Mouse (Mus musculus) liver, embryonic 12.5 days (tissue): ENCODE measurements at regions not wholly inside any gene's neighbourhood (a gene's known extent, or its start where the extent isn't known, plus 50 kb on each side); places are given as distances from the start of the nearest gene placed in this dataset.

Experiments
- ATAC-seq: fragments of 200-750 bp; cut with Nextera tagmentation; 2 replicates; pipeline ENCODE4 v1.8.0; 2017; ENCODE audit warnings: moderate number of reproducible peaks, mild to moderate bottlenecking, moderate library complexity
- H3K27ac ChIP-seq: fragments of 300-500 bp; sonication (generic); 2 replicates; pipeline ENCODE4 v1.5.1; 2016; ENCODE audit warnings: mild to moderate bottlenecking
- H3K27me3 ChIP-seq: fragments of 300-500 bp; sonication (generic); replicated peaks from 2 replicates; pipeline ENCODE4 v1.6.1; 2016; ENCODE audit warnings: mild to moderate bottlenecking, moderate library complexity
- H3K36me3 ChIP-seq: fragments of 300-500 bp; sonication (generic); 2 replicates; pipeline ENCODE4 v1.6.1; 2016; ENCODE audit warnings: mild to moderate bottlenecking, moderate library complexity
- H3K4me1 ChIP-seq: fragments of 300-500 bp; sonication (generic); 2 replicates; pipeline ENCODE4 v1.6.1; 2016
- H3K4me2 ChIP-seq: fragments of 300-500 bp; sonication (generic); 2 replicates; pipeline ENCODE4 v1.6.1; 2016; ENCODE audit warnings: mild to moderate bottlenecking, moderate library complexity
- H3K4me3 ChIP-seq: fragments of 300-500 bp; sonication (generic); 2 replicates; pipeline ENCODE4 v1.5.1; 2016; ENCODE audit warnings: mild to moderate bottlenecking, moderate library complexity
- H3K9ac ChIP-seq: fragments of 300-500 bp; sonication (generic); 2 replicates; pipeline ENCODE4 v1.6.1; 2016; ENCODE audit warnings: mild to moderate bottlenecking, moderate library complexity
- H3K9me3 ChIP-seq: fragments of 300-500 bp; sonication (generic); replicated peaks from 2 replicates; pipeline ENCODE4 v1.6.1; 2016; ENCODE audit warnings: mild to moderate bottlenecking, moderate library complexity
- WGBS: fragments of 180-500 bp; shearing (Covaris S2); methylation state at CpG from one replicate; pipeline ENCODE4 v1.1.7; 2016; ENCODE audit not compliant: insufficient replicate concordance; 5-methylcytosine and 5-hydroxymethylcytosine counted together

- H3K27ac ChIP-seq, result no peak overlapping the region
- H3K4me3 ChIP-seq, result no peak overlapping the region
- 73% methylated on average over 3 of the region's 3 CpGs for WGBS
- H3K4me1 ChIP-seq, result no peaks in the 10 kb centered on the region
- no peaks in the 10 kb centered on the region for H3K9me3 ChIP-seq
- ATAC-seq, result no peak
- H3K36me3 ChIP-seq, result no peaks in the 10 kb centered on the region
- H3K27me3 ChIP-seq, result no peaks in the 10 kb centered on the region
- no peak overlapping the region for H3K4me2 ChIP-seq
- no peak overlapping the region for H3K9ac ChIP-seq
Measured at GRCm38 (mm10) chr9:52591188-52591587, 88.4 kb downstream of the AI593442 start.

GRCm38 (mm10) chr9:52574066-52574465 lies 105.5 kb downstream of the AI593442 start:
- no peak for ATAC-seq
- no peaks in the 10 kb centered on the region for H3K36me3 ChIP-seq
- H3K4me2 ChIP-seq, result no peak overlapping the region
- no peaks in the 10 kb centered on the region for H3K9me3 ChIP-seq
- H3K4me3 ChIP-seq, result no peak overlapping the region
- H3K9ac ChIP-seq, result no peak overlapping the region
- no peaks in the 10 kb centered on the region for H3K4me1 ChIP-seq
- no peak overlapping the region for H3K27ac ChIP-seq
- H3K27me3 ChIP-seq, result no peaks in the 10 kb centered on the region
- 66% methylated on average over 4 of the region's 4 CpGs for WGBS

- Histone ChIP-seq H3K27me3 (no peaks in the 10 kb centered on the region), H3K27ac (no peak overlapping the region), H3K4me2 (no peak overlapping the region), H3K9me3 (no peaks in the 10 kb centered on the region), H3K9ac (no peak overlapping the region), H3K36me3 (no peaks in the 10 kb centered on the region), H3K4me3 (no peak overlapping the region), H3K4me1 (no peaks in the 10 kb centered on the region)
- WGBS, result 31% methylated on average over 2 of the region's 2 CpGs
- no peak for ATAC-seq
Measured at GRCm38 (mm10) chr9:52551577-52552281, 127.9 kb downstream of the AI593442 start.

- no peak for ATAC-seq
- WGBS, result 58% methylated on average over 2 of the region's 2 CpGs
Measured at GRCm38 (mm10) chr9:52546071-52546470, 133.5 kb downstream of the AI593442 start.

DNA sequence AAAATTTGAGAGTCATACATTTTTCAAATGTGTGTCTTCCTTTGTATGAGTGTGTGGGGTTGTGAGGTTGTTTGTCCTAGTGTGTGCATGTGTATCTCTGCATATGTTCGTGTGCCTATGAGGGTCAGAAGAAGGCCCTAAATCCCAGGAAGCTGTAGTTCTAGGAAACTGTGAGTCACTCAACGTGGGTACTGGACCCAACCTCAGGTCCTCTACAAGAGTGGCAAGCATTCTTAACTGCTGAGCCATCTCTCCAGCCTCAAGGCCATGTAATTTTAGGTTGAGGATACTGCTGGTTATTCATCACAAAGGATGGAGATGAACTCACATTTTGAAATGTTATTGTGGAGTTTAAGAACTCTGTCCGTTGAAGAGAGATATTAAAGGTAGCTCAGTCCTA lies 140.5 kb downstream of the AI593442 start:
- Histone ChIP-seq H3K27me3 (no peaks in the 10 kb centered on the region), H3K4me1 (no peaks in the 10 kb centered on the region), H3K9me3 (no peaks in the 10 kb centered on the region), H3K4me2 (no peak overlapping the region), H3K27ac (no peak overlapping the region), H3K36me3 (no peaks in the 10 kb centered on the region), H3K9ac (no peak overlapping the region), H3K4me3 (no peak overlapping the region)
- 41% methylated on average over 3 of the region's 3 CpGs for WGBS
- ATAC-seq, result no peak

More at GRCm38 (mm10) chr9:52546071-52546470, 133.5 kb downstream of the AI593442 start:
- H3K9ac ChIP-seq, result no peak overlapping the region
- H3K9me3 ChIP-seq, result no peaks in the 10 kb centered on the region
- H3K27me3 ChIP-seq, result no peaks in the 10 kb centered on the region
- H3K4me2 ChIP-seq, result no peak overlapping the region
- no peaks in the 10 kb centered on the region for H3K36me3 ChIP-seq
- no peak overlapping the region for H3K27ac ChIP-seq
- H3K4me1 ChIP-seq, result no peaks in the 10 kb centered on the region
- H3K4me3 ChIP-seq, result no peak overlapping the region

DNA sequence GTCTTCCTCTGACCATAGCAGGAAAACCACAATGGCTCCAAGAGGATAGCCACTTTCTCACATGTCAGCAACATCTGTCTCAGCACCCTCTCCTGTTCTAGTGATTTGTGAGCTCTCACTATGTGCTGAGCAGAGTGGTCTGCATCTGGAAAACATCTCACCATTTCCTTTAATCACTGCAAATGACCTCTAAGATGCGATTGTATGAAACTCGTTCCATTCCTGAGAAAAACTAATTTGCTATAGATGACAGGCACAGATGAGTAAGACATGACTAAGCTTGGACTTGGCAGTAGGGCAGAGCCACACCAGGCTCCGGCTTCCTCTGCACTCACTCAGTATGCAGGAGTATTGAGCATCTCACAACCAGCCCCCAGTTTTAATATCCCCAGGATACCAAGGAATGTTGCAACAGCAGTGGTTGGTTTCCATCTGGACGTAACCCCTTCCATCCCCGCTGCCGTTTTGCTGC lies 150.1 kb downstream of the AI593442 start:
- no peaks in the 10 kb centered on the region for H3K9me3 ChIP-seq
- no peak for ATAC-seq
- no peaks in the 10 kb centered on the region for H3K4me1 ChIP-seq
- no peak overlapping the region for H3K9ac ChIP-seq
- 46% methylated on average over 6 of the region's 6 CpGs for WGBS
- no peaks in the 10 kb centered on the region for H3K27me3 ChIP-seq
- H3K27ac ChIP-seq, result no peak overlapping the region
- no peak overlapping the region for H3K4me3 ChIP-seq
- no peak overlapping the region for H3K4me2 ChIP-seq
- no peaks in the 10 kb centered on the region for H3K36me3 ChIP-seq

GRCm38 (mm10) chr9:52500487-52500886 lies 179.1 kb downstream of the AI593442 start:
- H3K9ac ChIP-seq, result no peak overlapping the region
- 73% methylated on average over 3 of the region's 3 CpGs for WGBS
- ATAC-seq, result no peak
- no peaks in the 10 kb centered on the region for H3K9me3 ChIP-seq
- H3K36me3 ChIP-seq, result no peaks in the 10 kb centered on the region
- no peak overlapping the region for H3K4me3 ChIP-seq
- H3K27ac ChIP-seq, result no peak overlapping the region
- no peaks in the 10 kb centered on the region for H3K27me3 ChIP-seq
- H3K4me1 ChIP-seq, result no peaks in the 10 kb centered on the region
- H3K4me2 ChIP-seq, result no peak overlapping the region

DNA sequence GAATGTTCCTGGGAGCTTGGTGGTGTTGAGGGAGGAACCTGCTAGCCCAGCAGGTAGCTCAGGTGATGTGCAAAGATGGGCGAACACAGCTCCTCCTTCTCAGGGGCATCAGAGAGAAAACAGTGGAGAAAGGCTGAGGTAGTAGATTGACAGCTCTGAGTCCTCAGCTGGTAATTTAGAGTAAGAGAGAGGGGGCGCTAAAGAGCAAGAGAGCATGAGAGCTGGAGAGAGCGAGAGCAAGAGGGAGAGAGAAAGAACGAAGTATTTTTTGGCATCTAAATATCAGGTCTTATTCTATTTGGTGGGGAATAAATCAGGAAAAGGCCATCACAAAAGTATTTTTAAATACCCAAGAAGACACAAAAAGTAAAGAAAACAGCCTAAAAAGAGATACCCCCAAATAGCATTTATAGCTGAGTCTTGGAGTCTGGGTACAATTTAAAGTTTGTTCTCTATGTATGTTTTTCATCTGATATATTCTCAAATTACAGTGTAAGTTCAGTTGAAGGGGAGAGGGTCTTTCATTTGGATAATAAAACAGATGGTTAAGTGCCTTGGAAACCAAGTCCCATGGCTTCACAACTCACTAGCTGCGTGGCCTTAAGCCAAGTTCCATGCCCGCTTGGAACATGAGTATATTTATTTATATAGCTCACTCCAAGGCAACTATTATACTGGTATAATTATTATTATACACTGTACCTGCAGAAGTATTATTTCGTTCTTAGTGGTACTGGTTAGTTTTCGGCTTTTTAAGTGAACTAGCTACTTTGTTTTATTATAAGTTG lies 183.9 kb downstream of the AI593442 start:
- no peaks in the 10 kb centered on the region for H3K4me1 ChIP-seq
- 49% methylated on average over 8 of the region's 8 CpGs for WGBS
- no peak overlapping the region for H3K27ac ChIP-seq
- no peaks in the 10 kb centered on the region for H3K27me3 ChIP-seq
- no peak for ATAC-seq
- no peak overlapping the region for H3K4me3 ChIP-seq
- H3K36me3 ChIP-seq, result no peaks in the 10 kb centered on the region
- no peak overlapping the region for H3K9ac ChIP-seq
- no peak overlapping the region for H3K4me2 ChIP-seq
- no peaks in the 10 kb centered on the region for H3K9me3 ChIP-seq

- Histone ChIP-seq H3K27me3 (no peaks in the 10 kb centered on the region), H3K4me3 (no peak overlapping the region), H3K9me3 (no peaks in the 10 kb centered on the region), H3K27ac (no peak overlapping the region), H3K4me1 (no peaks in the 10 kb centered on the region), H3K4me2 (no peak overlapping the region), H3K36me3 (no peaks in the 10 kb centered on the region), H3K9ac (no peak overlapping the region)
- ATAC-seq, result no peak
- 50% methylated on average over 2 of the region's 2 CpGs for WGBS
Measured at GRCm38 (mm10) chr9:52492947-52493505, 186.6 kb downstream of the AI593442 start.

DNA sequence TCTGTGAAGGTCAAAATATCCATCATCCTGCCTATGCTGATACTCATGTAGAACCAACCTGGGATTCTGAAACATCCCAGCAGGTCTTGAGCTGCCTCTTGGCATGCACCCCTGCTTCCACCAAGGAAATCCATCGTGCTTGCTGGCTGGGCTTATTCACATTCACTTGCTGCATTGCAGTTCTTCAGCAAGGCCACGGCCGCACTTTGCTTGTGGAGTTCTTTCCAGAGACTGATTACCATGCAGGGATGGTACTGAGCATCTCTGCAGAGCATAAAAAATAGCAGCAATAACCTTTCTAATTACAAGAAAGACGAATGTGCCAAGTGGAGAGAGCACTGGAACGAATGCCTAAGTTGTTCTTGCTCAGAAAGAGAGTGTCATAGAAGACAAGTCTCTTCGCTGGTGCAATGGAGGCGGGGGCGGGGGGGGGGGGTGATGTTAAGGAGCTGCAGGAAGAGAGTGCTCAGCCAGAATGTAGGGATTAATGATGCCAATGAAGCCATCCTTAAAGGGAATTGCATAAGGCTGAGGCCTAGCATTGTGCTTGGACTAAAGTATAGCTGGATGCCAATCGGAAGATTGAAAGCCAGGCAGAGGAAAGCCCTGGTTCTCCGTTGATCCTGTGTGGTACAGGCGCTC lies 205.9 kb downstream of the AI593442 start:
- Histone ChIP-seq H3K27me3 (no peaks in the 10 kb centered on the region), H3K36me3 (no peaks in the 10 kb centered on the region), H3K4me3 (no peak overlapping the region), H3K9me3 (no peaks in the 10 kb centered on the region), H3K4me2 (no peak overlapping the region), H3K27ac (no peak overlapping the region), H3K9ac (no peak overlapping the region), H3K4me1 (no peaks in the 10 kb centered on the region)
- ATAC-seq, result no peak
- WGBS, result 74% methylated on average over 11 of the region's 11 CpGs

- no peak overlapping the region for H3K9ac ChIP-seq
- H3K4me2 ChIP-seq, result no peak overlapping the region
- no peaks in the 10 kb centered on the region for H3K27me3 ChIP-seq
- H3K27ac ChIP-seq, result no peak overlapping the region
- H3K4me1 ChIP-seq, result no peaks in the 10 kb centered on the region
- no peaks in the 10 kb centered on the region for H3K9me3 ChIP-seq
- WGBS, result 65% methylated on average over 8 of the region's 8 CpGs
- no peak for ATAC-seq
- H3K36me3 ChIP-seq, result no peaks in the 10 kb centered on the region
- H3K4me3 ChIP-seq, result no peak overlapping the region
Measured at GRCm38 (mm10) chr9:52472859-52473258, 206.7 kb downstream of the AI593442 start.

- Histone ChIP-seq H3K4me2 (no peak overlapping the region), H3K27me3 (no peaks in the 10 kb centered on the region), H3K27ac (no peak overlapping the region), H3K9ac (no peak overlapping the region), H3K9me3 (no peaks in the 10 kb centered on the region), H3K36me3 (no peaks in the 10 kb centered on the region), H3K4me1 (no peaks in the 10 kb centered on the region), H3K4me3 (no peak overlapping the region)
- ATAC-seq, result no peak
- WGBS, result 68% methylated on average over 2 of the region's 2 CpGs
Measured at GRCm38 (mm10) chr9:52458518-52458917, 221.1 kb downstream of the AI593442 start.
